Mouse (Mus musculus) spleen, postnatal 14 days (tissue): ENCODE data around the gene Six2.
"Not testable (repeated sequence)": the region's sequence is repeated elsewhere in the genome, so short reads cannot be mapped to it uniquely, and the experiment has no call there.

ENCODE experiments used
- DNase-seq, 2 experiments: peaks; one replicate each; pipeline ENCODE4 v3.0.0; 2021 to 2022; ENCODE audit warnings: low spot score in 2 of 2

Gene Six2

DNA sequence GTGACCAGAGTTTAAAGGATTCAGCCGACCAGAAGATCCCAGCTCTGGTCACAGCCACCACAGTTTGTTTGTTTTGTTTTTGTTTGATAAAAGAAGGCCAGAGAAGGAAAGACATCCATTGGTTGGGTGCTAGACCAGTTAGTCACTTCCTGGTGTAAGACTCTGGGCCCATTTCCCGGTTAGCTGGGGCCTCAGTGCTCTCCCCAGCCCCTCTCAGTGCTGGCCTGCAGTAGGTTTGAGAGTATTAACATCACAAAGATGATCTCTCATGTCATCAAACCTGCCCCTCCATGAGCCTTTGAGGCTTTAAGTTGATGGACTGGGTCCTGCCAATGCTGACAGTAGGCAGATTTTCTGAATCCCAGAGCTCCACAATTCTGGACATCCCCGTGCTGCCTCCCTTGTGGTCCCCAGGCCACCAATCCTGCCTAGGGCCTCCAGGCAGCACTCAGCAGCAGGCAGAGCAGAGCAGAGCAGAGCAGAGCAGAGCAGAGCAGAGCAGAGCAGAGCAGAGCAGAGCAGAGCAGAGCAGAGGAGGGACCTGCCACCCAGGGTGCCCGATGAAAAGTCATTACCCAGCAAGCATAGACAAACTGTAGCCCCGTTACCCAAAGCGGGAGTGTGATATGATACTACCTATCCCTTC lies 2.4 kb upstream of the Six2 start:
- no peak for DNase-seq

DNA sequence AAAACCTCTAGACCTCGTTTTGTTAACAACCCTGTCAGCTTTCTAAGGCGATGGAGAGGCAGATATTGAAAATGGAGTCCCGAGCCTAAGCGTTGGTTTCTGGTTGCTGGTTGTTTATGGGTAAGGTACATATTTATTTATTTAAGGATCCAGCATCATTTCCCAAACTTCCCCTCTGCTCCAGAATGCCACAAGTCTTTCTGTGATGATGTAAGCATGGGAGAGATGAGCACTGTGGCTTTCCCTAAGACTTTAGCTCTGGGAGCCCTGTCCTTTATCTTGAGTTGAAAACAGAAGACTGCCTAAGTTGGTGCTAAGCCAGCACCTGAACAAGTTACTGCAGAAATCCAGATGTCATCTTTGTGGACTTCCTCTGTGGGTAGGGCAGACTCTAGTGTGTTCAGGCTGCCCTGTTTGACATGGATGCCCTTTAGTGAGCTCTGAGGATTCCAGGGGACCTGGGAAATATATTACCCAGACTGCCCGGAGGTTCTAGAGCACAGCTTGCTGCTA lies 1.8 kb upstream of the Six2 start:
- no peak for DNase-seq

DNA sequence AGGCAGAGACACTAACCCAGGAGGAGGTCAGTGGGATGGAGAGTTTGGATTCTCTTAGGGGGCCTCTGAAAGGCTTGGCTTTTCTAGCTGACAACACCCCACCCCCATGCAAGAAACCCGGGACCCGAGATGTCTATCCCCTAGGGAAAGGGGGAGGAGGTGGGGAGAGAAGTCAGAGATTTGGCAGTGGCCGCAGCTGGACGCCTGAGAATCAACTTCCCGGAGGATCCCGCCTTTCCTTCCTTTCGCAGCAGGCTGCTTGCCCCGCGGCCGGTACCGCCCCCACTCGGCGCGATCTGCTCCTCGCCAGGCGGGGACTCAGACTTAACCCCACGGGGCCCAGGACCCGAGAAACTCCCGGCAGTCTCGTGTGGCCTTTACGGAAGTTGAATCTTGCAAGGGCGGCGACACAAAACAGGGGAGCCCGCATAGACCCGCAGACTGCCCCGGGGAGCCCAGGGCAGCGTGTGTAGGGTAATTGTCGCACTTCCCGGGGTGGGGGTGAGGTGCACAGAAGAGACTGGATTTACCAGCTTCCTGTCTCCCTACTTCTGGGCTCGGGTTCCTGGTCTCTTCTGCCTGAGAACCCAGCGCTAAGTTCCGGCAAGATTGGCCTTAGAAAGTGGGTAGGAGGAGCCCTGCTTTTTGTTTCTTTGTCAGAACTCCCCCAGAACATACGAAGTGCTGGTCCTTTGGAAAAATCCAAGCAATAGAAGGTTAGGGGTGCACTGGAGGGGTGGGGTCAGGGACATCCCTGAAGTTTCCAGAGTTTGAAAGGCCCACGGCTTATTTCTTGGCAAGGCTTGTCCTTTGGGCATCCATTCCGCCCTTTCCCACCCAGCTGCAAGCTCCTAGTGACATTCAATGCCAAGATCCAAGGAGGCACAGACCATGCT lies 1.1 kb upstream of the Six2 start:
- no peak for DNase-seq

DNA sequence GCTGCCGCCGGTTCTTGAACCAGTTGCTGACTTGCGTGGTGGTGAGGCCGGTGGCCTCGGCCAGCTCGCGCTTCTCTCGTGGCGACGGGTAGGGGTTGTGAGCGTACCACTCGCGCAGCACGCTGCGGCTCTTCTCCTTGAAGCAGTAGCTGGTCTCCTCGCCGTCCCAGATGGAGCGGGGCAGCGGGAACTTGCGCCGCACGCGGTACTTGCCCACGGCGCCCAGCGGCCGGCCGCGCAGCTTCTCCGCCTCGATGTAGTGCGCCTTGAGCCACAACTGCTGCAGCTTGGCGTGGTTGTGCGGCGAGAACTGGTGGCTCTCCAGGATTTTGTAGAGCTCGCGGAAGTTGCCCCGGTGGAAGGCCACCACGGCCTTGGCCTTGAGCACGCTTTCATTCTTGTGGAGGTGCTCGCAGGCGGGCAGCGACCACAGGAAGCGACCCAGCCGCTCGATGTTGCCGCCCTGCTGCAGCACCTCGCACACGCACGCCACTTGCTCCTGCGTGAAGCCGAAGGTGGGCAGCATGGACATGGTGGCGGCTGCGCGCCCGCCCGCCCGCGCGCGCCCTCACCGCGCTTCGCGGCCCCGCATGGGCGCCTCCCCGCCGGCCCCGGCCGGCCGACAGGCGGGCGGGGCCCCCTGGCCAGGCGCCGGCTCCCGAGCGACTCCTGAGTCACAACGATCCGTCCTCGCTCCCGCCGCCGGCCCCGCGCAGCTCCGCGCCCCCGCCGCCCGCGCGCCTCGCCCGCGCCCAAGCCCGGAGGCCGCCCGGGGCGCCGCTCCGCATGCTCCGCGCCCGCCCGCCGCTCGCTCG lies 446 bp downstream of the Six2 start:
- no peak for DNase-seq

DNA sequence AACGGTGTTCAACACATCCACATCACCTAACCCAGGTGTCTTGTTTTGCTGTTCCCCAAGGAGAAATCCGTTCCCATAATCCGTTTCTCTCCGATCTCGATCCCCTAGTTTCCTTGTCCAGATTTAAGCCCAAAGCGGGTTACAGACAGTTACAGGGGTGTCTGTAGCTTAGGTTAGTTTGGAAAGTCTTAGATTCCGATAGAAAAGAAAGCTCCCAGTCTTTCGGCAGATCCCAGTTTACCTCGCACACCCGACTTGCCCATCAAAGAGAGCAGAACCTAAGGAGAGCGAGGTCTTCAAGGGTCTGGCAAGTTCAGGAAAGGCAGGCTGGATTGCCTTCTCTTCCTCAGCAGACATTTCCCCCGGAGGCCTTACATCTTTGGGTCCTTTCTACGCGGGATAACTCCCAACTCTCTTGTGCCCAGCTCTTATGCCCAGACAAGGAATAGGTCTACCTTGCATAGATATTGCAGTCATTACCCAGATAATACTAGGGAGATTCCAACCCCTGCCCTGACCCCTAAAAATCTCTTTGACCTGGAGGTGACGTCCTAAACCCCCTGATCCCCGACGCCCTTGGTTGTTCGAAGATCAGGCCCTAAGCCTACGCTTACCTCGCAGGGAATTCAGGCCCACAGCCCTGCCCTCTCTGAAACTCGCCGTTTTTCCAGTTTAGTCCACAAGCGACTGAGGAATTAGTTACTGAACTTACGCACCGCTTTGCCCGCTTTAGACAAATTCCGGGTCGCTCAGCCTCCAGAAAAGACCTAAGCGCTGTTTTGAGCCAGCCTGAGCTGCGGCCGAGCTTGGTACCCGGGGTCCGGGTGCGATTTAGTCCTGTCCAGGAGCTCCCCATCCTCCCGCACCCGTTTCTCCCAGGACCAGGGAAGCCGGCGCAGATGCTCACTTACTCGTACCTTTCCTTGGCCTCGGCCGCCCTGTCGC lies 1.3 kb downstream of the Six2 start:
- DNase-seq = no peak

DNA sequence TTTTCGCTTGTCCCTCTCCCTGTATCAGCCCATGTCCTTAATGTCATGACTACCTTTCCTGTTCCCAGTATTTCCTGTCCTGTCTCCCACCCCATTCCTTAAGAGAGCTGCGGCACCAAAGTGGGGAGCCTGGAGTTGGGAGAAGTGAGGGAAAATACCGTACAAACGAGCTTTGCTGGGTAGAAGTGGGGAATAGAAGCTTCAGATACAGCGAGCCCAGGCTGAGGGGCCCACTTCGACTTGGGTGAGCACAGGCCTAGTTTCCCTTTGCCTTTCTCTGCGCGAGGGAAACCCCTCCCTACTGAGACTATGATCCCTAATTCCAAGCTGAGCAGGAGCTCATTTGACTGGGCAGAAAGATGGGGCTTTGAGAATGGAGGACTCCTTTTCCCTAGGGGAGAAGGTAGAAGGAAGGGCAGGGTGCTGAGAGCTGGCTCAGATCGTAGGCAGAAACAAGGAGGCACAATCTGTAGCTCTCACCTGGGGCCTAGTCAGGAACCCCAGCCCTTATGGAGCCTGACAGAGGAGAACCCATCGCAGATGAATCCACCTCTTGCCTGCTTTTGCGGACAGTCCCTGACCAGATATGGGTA lies 2.3 kb downstream of the Six2 start:
- DNase-seq = no peak

- no peak for DNase-seq
Measured at GRCm38 (mm10) chr17:85684841-85685688, 3.0 kb downstream of the Six2 start.

DNA sequence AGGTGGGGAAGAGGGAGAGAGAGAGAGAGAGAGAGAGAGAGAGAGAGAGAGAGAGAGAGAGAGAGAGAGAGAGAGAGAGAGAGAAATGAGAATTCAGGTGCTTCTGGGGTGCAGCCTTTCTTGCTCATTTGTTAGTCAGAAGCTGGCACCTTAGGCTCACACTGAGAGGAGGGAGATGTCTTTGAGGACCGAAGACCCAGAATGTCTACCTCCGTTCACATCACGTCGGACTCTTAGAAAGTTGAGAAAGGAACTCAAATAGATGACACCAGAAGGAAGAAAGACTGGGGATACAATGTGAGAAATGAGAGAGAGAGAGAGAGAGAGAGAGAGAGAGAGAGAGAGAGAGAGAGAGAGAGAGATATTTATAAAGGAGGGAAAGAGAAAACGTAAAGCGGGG lies 3.6 kb downstream of the Six2 start:
- DNase-seq = not testable (repeated sequence)

DNA sequence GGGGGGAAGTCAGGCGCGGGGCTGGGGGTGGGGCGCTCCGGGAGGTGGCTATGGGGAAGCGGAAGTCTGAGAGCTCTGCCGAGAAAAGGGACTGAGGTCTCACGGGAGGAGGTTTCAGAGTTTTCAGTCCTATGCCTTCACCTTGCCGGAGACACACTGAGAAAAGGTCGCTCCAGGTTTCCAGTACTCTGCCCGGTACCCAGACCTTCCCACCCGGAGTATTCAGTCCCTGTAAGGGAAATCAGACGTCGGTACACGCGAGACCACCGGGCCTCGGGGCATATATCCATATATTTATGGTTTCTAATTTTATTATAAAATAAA lies 4.1 kb downstream of the Six2 start:
- no peak for DNase-seq

- DNase-seq = no peak
Measured at GRCm38 (mm10) chr17:85683111-85683983, 4.7 kb downstream of the Six2 start.

DNA sequence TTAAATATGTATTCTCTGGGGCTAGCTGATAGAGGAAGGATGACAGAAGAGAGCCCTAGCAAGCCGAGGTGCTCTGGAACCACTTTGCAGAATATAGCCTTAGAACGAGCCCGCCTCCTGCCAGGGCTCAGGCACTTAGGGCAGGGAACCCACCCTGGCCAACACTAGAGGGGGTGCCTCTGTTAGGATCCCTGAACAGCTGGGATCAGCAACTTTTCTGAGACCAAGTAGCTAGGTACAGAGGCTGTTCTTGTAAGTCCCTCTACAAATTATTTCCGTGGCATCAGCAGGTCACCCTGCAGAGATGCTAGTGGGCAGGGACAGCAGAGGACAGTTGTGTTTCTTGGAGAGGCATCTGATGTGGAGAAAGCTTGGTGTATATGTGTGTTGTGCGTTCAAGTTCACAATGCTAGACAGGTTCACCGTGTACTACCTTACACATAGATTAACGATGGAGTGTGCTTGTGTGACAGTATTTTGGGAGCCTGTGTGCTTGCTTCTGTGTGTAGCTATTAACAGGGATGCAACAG lies 5.8 kb downstream of the Six2 start:
- no peak for DNase-seq

- DNase-seq = no peak
Measured at GRCm38 (mm10) chr17:85681741-85682140, 6.3 kb downstream of the Six2 start.

- DNase-seq = no peak
Measured at GRCm38 (mm10) chr17:85680851-85681550, 7.1 kb downstream of the Six2 start.

DNA sequence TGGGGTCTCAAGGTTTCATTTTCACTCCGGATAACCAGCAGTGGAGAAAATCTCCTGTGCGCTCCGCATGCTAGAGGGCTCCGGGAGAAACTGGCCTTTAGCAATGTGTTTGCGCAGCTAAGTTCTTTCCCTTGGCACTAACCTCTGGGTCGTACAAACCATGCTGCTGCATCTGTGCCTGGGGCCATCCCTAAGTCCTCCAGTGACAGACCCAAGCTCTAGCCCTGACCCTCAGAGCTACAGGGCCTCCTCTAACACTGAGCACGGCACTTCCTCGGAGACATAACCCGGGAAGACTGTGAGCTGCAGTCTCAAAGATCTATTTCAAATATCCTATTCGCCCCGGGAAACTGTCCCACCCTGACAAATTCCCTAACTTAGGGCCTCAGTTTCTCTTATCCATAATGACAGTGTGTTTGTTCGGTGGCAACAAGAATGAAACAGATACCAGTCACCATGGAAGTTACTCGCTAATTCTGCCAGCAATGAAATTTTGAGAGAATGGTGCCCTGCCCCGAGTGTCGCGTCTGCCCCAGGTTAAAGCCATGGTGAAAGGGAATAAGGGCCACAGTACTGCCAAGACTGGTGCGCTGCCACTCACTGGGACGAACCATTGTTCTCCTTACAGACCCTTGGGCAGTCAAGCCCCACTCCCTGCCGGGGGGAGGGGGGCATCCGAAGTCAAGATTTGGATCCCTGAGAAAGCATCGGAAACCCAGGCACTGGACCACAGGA lies 7.8 kb downstream of the Six2 start:
- no peak for DNase-seq

DNA sequence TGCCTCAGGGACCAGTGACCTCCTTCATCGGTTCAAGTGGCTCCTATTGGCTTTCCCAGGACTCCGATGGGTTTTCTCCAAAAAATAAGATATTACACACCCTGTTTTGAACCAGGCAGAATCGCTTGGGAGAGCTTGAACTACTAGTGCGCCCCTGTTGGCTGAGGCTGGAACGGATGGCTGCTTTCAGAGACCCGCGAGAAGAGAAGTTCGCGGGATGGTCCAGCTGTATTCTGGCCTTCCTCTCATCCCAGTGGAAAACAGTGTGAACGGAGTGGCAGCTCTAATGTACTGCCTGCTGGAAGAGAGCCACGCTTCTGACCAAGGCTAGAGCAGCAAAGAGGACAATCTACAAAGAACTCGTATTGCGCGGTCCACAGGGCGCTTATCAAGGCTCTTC lies 8.4 kb downstream of the Six2 start:
- no peak for DNase-seq

- DNase-seq = no peak
Measured at GRCm38 (mm10) chr17:85664618-85665320, 23.3 kb downstream of the Six2 start.

DNA sequence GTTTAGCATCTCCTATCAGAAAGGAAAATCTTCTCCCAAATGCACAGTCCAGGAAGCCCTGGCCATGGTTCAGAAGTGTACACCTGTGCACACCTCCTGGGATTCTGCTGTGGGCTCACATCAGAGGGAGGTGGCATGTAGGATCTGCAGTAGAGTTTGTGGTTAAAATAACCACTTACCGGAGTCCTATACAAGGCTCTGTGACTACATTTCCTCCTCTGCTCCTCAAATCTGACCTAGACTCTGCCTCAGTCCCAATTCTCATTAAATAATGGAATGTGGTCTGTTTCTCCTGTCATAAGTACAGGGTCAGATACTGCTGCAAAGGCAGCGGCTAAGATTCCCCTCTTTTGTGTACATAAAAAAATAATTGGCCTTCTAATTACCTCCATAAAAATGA lies 23.9 kb downstream of the Six2 start:
- DNase-seq = no peak
